Comparison of ENCODE assay signal across 1 mouse cellular context in genomic region chr5:120505781-120506180, GRCm38 (mm10).
A peak's percentile ranks its signal among the peaks of the same experiment; 100 is the strongest.
TF ChIP-seq lines count a peak whose summit lies in the region.

No protein-coding gene starts in this region.

TF ChIP-seq in MEL, 35 proteins besides CTCF, POLR2A, EP300 and RAD21:
- TF ChIP-seq TBP (IDR thresholded peaks at IDR 0.05; ENCODE audit: low read depth, low read length) (0 out of 2 replicates have a peak, but pooled peaks have one; percentile 5), NRF1 (IDR thresholded peaks at IDR 0.05; ENCODE audit: insufficient read depth, low read depth, low read length, poor library complexity, severe bottlenecking) (no peak)
